Mouse (Mus musculus) liver, embryonic 11.5 days (tissue): Measurements from ENCODE around the gene Med28. TPM values are rescaled to one million over a fixed set of nuclear protein-coding genes. Genes with fewer than 3 reads are reported as not detected.

Source experiments
- ATAC-seq: fragments of 200-750 bp; cut with Nextera tagmentation; replicated peaks from 2 replicates; pipeline ENCODE4 v1.8.0; 2017; ENCODE audit warnings: moderate number of reproducible peaks, mild to moderate bottlenecking, moderate TSS enrichment, moderate library complexity; ENCODE audit not compliant: low FRiP score
- DNase-seq: peaks from one replicate; pipeline ENCODE4 v3.0.0-alpha.2; 2017; ENCODE audit warnings: low spot score
- H3K27ac ChIP-seq: fragments of 300-500 bp; sonication (generic); 2 replicates; pipeline ENCODE4 v1.5.1; 2014; ENCODE audit warnings: mild to moderate bottlenecking, low read depth, low read length, control low read depth
- H3K27me3 ChIP-seq: fragments of 300-500 bp; sonication (generic); replicated peaks from 2 replicates; pipeline ENCODE4 v1.6.1; 2014; ENCODE audit warnings: low read length, mixed read lengths; ENCODE audit not compliant: control insufficient read depth, insufficient read depth
- H3K36me3 ChIP-seq: fragments of 300-500 bp; sonication (generic); 2 replicates; pipeline ENCODE4 v1.6.1; 2014; ENCODE audit warnings: mild to moderate bottlenecking, low read length, moderate library complexity, mixed read lengths; ENCODE audit not compliant: control insufficient read depth, insufficient read depth
- H3K4me1 ChIP-seq: fragments of 300-500 bp; sonication (generic); replicated peaks from 2 replicates; pipeline ENCODE4 v1.6.1; 2014; ENCODE audit warnings: low read length, mixed read lengths; ENCODE audit not compliant: control insufficient read depth, insufficient read depth
- H3K4me2 ChIP-seq: fragments of 300-500 bp; sonication (generic); 2 replicates; pipeline ENCODE4 v1.6.1; 2014; ENCODE audit warnings: mild to moderate bottlenecking, control low read depth, moderate library complexity
- H3K4me3 ChIP-seq: fragments of 300-500 bp; sonication (generic); 2 replicates; pipeline ENCODE4 v1.5.1; 2014; ENCODE audit warnings: low read depth, low read length, control low read depth
- H3K9ac ChIP-seq: fragments of 300-500 bp; sonication (generic); 2 replicates; pipeline ENCODE4 v1.6.1; 2014; ENCODE audit warnings: low read depth, low read length, control low read depth
- H3K9me3 ChIP-seq: fragments of 300-500 bp; sonication (generic); 2 replicates; pipeline ENCODE4 v1.6.1; 2016; ENCODE audit warnings: low read length, inconsistent platforms, mixed read lengths; ENCODE audit not compliant: control insufficient read depth
- WGBS: fragments of 180-500 bp; shearing (Covaris S2); extraction: QIAGEN DNeasy Blood & Tissue Kit; methylation state at CpG from one replicate; pipeline ENCODE4 v1.1.7; 2014; 5-methylcytosine and 5-hydroxymethylcytosine counted together
- polyA plus RNA-seq: library from polyadenylated mRNA; unstranded; fragments of >200 nt; fragmentation: Nextera tagmentation; extraction: Ambion mirVana; gene quantifications from 2 replicates; pipeline ENCODE4 v1.2.1, GENCODE M21; 2014

The Med28 gene
- polyA plus RNA-seq, 1 experiment from 2014 or later: 184 TPM

- Histone ChIP-seq H3K4me2 (no peak overlapping the region), H3K4me3 (no peak overlapping the region), H3K9ac (no peak overlapping the region), H3K36me3 (no peaks in the 10 kb centered on the region), H3K27ac (no peak overlapping the region), H3K4me1 (no peaks in the 10 kb centered on the region), H3K9me3 (no peaks in the 10 kb centered on the region), H3K27me3 (no peaks in the 10 kb centered on the region)
- no peak for DNase-seq
- 80% methylated on average over 2 of the region's 2 CpGs for WGBS
- no peak for ATAC-seq
Measured at GRCm38 (mm10) chr5:45481125-45481524, 38.9 kb upstream of the Med28 start.

- DNase-seq: no peak
- Histone ChIP-seq H3K9ac (no peak overlapping the region), H3K4me3 (no peak overlapping the region), H3K9me3 (no peaks in the 10 kb centered on the region), H3K27me3 (no peaks in the 10 kb centered on the region), H3K4me2 (no peak overlapping the region), H3K36me3 (no peaks in the 10 kb centered on the region), H3K27ac (no peak overlapping the region), H3K4me1 (no peaks in the 10 kb centered on the region)
- ATAC-seq: no peak
- 61% methylated on average over 3 of the region's 3 CpGs for WGBS
Measured at GRCm38 (mm10) chr5:45482607-45483006, 37.4 kb upstream of the Med28 start.

- no peaks in the 10 kb centered on the region for H3K27me3 ChIP-seq
- H3K36me3 ChIP-seq: no peaks in the 10 kb centered on the region
- H3K4me1 ChIP-seq: no peaks in the 10 kb centered on the region
- no peak overlapping the region for H3K27ac ChIP-seq
- H3K9me3 ChIP-seq: no peaks in the 10 kb centered on the region
- DNase-seq (no peak), ATAC-seq (no peak)
- no peak overlapping the region for H3K9ac ChIP-seq
- WGBS: 86% methylated on average over 1 of the region's 1 CpGs
- H3K4me3 ChIP-seq: no peak overlapping the region
- no peak overlapping the region for H3K4me2 ChIP-seq
Measured at GRCm38 (mm10) chr5:45483654-45484053, 36.4 kb upstream of the Med28 start.

- H3K9me3 ChIP-seq: no peaks in the 10 kb centered on the region
- H3K36me3 ChIP-seq: peaks cover 5% of the 10 kb centered on the region
- peaks cover 9% of the 10 kb centered on the region for H3K4me1 ChIP-seq
- 66% methylated on average over 4 of the region's 4 CpGs for WGBS
- no peak overlapping the region for H3K4me2 ChIP-seq
- ATAC-seq: no peak
- H3K27ac ChIP-seq: no peak overlapping the region
- no peak overlapping the region for H3K9ac ChIP-seq
- no peaks in the 10 kb centered on the region for H3K27me3 ChIP-seq
- H3K4me3 ChIP-seq: no peak overlapping the region
- no peak for DNase-seq
Measured at GRCm38 (mm10) chr5:45491776-45492175, 28.3 kb upstream of the Med28 start.

GRCm38 (mm10) chr5:45493191-45494092 lies 26.6 kb upstream of the Med28 start, which contains the start of gene Lap3:
Gene Lap3, plus strand, starts transcription at chr5:45493374.
- DNase-seq (peak; percentile 99), ATAC-seq (peak; percentile 93)
- Histone ChIP-seq H3K27ac (peak within 1 kb of the TSS; percentile 64), H3K9me3 (no peaks in the 10 kb centered on the region), H3K4me1 (peaks cover 9% of the 10 kb centered on the region), H3K4me2 (peak within 1 kb of the TSS; percentile 91), H3K27me3 (no peaks in the 10 kb centered on the region), H3K36me3 (peaks cover 11% of the 10 kb centered on the region), H3K4me3 (peak within 1 kb of the TSS; percentile 64), H3K9ac (peak within 1 kb of the TSS; percentile 83)
- under 1% methylated on average over 78 of the region's 78 CpGs for WGBS

GRCm38 (mm10) chr5:45494093-45494755 lies 25.8 kb upstream of the Med28 start:
- 49% methylated on average over 9 of the region's 9 CpGs for WGBS
- Histone ChIP-seq H3K4me2 (peak overlapping the region; percentile 91), H3K27ac (peak overlapping the region; percentile 64; the same call in 1 of the 2 replicates), H3K27me3 (no peaks in the 10 kb centered on the region), H3K4me3 (peak overlapping the region; percentile 64), H3K36me3 (peaks cover 15% of the 10 kb centered on the region), H3K9ac (peak overlapping the region; percentile 83), H3K9me3 (no peaks in the 10 kb centered on the region), H3K4me1 (peaks cover 9% of the 10 kb centered on the region)
- DNase-seq (no peak), ATAC-seq (no peak)

- WGBS: 85% methylated on average over 3 of the region's 3 CpGs
- Histone ChIP-seq H3K4me2 (no peak overlapping the region), H3K27me3 (no peaks in the 10 kb centered on the region), H3K4me3 (no peak overlapping the region), H3K4me1 (peaks cover 9% of the 10 kb centered on the region), H3K9me3 (no peaks in the 10 kb centered on the region), H3K27ac (no peak overlapping the region), H3K9ac (no peak overlapping the region), H3K36me3 (peaks cover 23% of the 10 kb centered on the region)
- ATAC-seq (no peak), DNase-seq (no peak)
Measured at GRCm38 (mm10) chr5:45495429-45495975, 24.5 kb upstream of the Med28 start.

- Histone ChIP-seq H3K27ac (no peak overlapping the region), H3K9me3 (no peaks in the 10 kb centered on the region), H3K27me3 (no peaks in the 10 kb centered on the region), H3K36me3 (peaks cover 26% of the 10 kb centered on the region), H3K4me2 (no peak overlapping the region), H3K9ac (no peak overlapping the region), H3K4me1 (peaks cover 9% of the 10 kb centered on the region), H3K4me3 (no peak overlapping the region)
- DNase-seq (no peak), ATAC-seq (no peak)
Measured at GRCm38 (mm10) chr5:45496042-45496441, 24.0 kb upstream of the Med28 start.
